Mouse (Mus musculus): ENCODE results near the gene Cbx8. TPM values are rescaled to one million over a fixed set of nuclear protein-coding genes. Genes with fewer than 3 reads are reported as not detected.

The Cbx8 gene
- total RNA-seq, 4 experiments from 2014 or later: 3.6 to 4.9 (median 4.6) TPM

DNA sequence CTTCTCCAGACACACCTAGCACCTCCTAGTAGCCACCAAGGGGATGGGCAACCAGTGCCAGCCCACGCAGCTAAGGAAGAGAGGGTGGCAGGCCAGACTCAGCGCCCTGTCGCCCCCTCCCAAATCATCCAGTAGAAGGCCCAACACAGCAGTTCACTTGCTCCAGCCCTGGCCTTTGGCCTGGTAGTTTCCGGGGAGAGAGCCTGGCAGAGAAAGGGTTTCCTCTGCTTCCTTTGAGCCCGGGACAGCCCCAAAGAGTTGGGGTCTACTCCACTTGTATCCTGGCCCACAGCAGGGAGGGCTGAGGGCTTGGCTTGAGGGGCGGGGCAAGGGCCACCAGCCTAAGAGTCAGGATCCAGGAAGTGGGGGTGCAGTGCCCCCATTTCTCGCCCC lies 38.7 kb upstream of the Cbx8 start:
- DNase-seq (ENCODE audit: low spot score): no peak

DNA sequence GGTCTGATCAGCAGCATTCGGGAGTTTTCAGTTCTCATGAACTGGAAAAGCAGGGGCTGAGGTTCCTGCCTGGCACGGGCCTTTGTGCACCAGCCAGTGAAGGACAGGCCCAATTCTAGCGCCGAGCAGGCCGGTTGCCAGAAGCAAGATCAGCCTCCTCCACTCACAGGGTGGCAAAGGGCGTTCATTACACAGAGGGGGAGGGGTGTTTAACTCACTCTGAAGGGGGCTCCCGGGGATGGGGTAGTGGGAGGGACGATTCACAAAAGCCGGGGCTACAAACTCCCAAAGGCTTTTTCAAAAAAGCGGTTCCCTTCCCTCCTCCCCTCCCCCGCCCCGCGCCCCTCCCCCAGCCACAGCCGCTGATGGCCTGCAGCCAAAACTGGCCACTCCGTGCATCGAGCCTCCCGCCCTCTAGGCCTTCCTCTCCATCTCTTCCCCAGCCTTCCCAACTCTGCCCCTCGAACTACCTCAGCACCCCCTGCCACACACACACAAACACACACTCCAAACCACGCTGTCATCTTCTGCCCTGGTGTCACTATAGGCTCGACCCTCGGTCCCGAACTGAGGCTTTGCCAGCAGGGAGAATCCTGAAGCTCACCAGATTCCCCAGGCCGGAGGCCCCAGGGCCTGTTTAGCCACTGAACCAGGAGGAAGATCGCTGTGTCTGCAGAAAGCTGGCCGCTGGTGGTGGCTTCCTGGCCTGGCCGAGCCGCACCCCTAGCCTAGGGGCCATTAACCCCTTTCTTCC lies 38.1 kb upstream of the Cbx8 start:
- no peak for DNase-seq (ENCODE audit: low spot score)

DNA sequence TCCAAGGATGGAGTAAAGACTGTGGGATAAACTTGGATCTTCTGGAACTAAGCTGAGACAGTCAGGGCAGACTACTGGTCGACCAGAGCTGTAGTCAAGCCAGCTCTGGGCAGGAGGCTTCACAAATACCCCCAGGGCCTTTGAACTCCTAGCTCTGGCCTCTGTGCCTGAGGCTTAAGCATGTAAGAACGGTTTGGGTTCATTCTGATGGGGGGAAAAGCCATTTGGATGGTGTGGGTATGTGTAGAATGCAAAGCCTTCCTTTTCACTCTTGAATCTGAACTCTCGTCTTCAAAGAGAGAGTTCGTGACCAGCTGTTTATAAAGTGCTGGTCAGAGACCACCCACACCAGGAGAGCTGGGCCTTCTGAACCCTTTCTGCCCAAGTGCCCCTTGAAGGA lies 37.0 kb upstream of the Cbx8 start:
- no peak for DNase-seq (ENCODE audit: low spot score)

DNA sequence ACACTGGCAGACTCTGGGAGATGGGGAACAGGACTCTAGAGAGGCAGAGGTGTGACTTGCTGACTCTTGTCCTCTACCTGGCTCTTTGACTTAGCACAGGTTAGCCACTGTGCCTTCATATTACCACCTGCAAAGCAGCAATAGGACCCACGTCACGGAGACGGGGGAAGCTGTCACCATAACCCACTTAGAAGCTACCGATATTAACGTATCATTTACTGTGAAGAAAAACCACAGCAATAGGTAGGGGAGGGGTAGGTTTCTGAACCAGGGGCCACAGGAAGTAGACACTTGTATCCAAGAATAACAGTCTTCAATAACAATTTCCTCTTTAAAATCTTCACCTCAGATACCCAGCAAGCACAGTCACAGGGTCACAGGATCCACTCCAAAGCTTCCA lies 35.0 kb upstream of the Cbx8 start:
- DNase-seq (ENCODE audit: low spot score): no peak

DNA sequence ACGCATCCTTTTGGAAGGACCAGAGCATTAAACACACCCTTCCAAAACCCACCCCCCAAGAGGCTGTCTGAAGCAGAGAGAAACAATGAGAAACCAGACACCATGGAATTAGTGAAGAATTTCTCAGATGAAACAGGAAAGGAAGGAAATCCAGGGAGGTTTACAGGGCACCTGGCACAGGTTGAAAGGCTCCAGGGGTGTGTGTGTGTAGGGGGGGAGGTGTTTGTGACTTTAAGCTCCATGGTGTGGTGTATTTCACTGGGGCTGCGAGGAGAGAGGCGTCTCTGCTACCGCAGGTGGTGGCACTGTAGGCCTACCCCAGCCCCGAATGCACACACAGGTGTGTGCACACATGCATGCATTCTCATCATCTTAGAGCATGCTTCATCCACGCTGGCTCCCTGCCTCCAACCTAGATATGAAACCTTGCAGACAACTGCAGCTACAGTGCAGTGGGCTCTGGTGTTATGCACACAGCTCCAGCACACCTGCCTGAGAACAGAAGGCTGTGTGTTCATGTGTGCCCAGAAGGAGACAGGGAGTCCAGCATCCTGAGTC lies 33.2 kb upstream of the Cbx8 start:
- DNase-seq (ENCODE audit: low spot score): no peak

DNA sequence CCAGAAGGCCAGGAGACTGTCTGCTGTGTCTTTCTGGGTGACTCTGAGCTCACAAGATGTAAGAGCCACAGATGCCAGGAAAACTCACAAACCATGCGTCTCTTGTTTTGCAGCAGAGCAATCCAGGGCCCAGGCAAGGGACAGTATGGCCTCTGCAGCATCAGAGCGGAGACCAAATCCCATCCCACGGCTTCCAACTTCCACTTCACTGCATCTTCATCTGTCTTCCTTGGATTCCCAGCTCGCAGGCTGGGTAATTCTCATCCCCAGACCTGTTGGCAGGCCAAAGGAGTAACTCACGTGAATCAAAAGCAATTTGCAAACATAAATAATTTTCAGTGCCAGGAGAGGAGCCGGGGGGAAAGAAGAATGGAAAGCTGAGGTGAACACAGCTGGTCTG lies 32.2 kb upstream of the Cbx8 start:
- no peak for DNase-seq (ENCODE audit: low spot score)

DNA sequence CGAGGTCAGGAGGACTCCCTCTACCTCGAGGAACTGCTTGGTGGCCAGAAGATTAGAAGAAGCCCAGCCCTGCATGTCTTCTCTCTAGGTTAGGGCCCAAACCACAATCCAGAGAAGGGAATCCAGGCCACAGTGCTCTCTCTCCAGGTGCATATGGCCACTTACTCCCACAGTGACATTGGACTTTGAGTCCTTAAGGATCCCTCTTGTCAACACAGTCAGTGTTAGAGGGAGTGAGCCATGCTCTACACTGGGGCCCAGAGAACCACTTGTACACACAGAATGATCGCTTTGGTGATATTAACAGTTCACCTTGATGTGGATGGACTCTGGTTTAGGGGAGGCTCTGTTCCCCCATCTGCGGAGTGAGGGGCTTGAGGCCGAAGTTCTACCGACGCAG lies 31.5 kb upstream of the Cbx8 start:
- DNase-seq (ENCODE audit: low spot score): no peak

DNA sequence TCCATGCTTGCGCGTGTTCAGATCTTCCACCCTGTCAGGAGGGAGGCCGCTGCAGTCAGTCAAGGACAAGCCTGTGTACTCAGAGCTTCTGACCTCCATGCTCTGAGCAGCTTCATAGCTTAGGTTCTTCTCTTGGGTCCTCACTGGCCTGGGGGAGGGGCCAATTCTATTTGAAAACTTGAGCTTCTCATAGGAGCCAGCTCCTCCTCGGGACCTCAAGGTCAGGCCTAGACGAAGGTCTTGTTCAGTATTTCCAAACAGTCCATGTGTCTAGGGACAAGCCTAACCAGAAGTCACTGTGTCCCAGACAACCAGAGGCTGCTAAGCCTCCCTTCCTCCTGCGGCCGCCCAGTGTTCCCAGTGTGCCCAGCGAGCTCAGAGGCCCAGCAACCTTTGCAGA lies 26.1 kb upstream of the Cbx8 start:
- DNase-seq (ENCODE audit: low spot score): no peak

DNA sequence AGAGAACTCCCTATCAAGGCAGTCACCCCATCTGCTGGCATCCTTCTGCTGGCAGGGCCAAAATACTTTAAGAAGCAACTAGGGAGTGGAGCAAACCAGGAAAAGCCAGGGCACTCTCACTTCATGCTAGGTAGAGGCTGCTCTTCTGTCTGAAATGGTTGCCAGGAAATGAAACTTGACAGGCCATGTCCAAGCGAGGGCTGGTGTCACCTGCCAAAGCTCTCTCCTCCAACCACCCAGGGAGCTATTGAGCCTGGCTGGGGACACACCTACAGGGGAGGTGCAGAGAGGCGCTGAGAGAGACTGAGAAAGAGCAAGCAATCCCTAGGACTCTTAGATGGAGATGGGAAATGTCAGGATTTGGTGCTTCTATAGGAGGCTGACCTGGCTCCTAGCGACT lies 18.5 kb upstream of the Cbx8 start:
- no peak for DNase-seq (ENCODE audit: low spot score)

DNA sequence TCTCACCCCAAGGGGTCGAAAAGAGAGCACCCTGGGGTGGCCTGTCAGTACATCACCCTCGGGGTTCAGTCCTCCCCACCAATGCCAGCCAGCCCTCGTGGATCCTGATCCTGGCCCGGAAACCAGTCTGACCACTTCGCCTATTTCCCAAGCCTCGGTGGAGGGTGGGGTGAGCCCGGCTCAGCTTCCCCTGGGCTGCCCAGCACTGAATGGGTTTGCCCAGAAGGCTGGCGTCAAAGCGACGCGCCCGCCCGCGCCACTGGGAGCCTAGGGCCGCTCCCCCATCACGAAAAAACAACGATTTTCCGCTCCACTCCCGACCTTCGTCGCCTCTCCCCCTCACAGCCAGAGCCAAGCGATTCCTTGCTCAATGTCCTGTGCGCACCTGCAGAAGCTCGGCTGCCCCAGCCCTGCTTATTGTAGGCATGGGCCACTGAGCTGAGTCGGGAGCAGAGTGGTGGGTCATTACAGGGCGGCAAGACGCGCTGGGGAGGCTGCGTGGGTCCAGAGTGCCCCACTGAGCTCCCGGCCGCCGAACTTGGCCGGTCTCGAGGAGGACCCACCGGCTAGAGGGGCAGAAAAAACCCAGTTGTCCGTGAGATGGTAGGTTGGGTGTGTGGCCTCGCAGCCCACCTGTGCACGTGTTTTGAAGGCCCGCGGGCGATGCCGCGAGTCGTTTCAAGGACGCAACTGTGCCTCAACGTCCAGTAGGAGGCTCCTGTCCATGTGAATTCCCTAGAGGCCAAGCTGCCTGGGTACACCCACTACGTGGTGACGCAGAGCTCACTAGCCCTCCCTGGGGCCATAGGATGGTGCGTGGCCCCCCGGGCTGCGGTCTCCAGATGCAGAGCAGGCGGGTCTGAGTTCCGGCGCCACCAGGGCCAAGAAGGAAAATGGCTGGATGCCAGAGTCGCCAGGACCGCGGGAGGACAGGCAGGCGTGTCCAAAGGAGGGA lies 17.5 kb upstream of the Cbx8 start:
- DNase-seq (ENCODE audit: low spot score): no peak

DNA sequence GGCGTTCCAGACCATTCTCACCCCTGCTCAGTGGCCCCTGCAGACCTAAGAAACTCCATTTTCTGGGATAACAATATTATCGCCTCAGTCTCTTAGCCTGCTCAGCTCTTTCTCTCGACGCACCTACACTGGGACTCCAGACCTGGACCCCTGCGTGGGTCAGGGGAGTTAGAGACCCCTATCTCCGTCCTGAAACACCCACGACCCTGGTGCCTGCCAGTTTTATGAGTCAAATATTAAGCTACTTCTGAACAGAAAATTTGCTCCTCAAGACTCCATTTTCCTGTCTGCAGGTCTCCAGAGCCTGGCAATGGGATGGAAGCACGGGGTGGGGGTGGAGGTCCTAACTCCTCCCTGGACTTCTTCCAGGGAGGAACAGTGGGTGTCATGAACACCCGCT lies 16.5 kb upstream of the Cbx8 start:
- DNase-seq (ENCODE audit: low spot score): no peak

DNA sequence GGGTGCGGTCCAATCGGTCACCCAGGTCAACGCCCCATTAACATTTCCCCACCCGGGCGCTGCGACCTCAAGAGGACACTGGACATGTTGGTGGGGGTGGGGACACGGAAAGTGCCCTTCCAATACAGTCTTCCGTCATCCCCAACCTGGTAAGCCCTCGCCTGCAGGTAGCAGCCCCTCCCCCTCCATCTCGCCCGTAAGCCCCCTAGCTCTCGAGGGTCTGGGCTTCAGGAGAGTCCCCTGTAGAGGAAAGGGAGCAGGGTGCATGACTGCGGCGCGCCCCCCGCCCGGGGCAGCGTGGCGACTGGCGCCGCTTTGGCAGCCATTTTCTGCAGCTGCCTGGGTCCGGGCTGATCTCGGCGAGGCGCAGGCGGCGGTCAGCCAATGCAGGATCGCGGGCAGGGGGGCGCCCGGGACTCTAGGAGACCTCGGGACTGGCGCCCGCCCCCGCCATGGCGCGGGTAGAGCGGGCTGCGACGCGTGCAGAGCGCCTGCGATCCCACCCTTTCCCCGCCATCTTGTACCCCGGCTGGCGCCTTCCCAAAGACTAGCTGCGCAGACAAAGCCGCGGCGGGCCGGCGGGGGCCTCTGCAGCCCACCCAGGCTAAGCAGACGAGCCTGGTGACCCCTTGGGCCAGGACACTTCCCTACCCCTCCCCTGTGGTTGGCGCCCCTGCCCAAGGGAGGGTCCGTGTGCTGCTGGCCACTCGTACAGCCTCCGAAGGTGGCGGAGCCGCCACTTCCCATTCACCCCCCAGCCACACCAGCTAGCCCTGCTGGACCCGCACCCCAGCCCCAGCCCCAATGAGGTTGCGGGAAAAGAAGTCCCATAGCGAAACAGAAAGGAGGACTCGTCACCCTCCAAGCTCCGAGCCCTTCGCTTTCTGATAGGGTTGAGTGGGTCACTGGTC lies 15.8 kb upstream of the Cbx8 start:
- DNase-seq (ENCODE audit: low spot score): no peak

DNA sequence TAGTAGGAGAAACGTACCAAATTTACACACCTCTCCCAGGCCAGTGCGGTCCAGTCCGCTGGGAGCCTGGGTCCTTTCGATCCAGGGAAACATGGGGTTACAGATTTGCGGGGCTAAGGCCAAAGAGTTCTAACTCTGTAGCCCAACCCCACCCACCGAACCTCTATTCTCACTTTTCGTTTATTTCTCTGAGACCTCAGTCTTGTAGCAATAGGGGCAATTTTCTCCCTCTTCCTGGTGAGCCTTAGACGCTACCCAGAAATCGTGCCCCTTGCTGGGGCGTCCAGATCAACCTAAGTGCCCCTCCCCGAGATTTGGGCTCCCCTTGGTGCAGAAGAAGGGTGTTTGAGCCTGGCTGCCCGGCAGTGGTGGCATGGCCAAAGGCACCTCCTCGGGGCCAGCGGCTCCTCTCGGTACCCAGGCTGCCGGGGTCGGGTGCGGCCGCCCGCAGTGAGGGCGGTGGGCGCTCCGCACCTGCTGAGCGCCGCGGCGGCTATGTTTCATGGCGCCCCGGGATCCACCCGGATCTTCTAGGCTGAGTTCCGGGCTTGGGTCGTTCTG lies 14.9 kb upstream of the Cbx8 start:
- DNase-seq (ENCODE audit: low spot score): no peak

DNA sequence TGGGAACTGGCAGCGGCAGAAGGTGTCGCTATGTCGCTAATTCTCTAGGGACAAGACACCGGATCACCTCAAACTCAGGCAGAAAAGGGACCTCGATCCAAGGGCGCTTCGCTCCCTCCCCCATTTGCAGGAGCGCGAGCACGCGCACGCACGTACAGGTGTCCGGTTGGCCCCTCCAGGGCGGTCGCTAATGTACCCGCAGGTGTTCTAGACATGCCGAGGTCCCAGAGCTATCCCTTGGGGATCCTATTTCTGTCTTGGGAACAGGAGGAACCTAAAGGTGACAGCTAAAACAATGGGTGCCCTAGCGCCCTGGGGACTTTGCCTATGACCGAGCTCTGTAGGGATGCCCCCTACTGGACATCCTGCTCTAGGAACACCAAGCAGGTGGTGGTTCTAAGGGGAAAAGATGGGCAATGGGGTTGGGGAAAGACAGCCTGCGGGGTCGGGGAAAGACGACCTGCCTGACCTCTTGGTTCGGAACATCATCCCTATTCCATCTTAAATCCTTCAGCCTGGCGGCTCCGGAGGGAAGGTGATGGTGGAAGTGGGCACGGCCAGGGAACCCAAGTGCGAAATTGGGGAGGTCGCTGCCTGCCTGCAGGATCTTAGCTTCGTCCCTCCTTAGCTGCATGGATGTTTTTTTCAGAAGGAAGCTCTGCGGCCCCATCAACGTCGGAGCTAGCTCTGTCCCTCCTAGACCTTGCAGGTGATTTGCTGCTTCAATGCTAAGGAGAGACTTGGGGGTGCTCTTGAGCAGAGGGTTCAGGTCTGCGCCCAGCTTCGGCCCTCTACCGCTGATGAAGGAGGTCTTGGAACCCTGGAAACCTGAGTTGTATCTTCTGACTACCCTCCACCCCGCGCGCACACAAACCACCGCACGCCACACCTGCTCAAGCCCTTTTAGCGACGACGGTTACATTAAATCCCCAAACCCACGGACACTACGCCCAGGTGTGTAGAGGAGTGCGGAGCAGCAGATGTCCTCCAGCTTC lies 13.9 kb upstream of the Cbx8 start:
- no peak for DNase-seq (ENCODE audit: low spot score)

DNA sequence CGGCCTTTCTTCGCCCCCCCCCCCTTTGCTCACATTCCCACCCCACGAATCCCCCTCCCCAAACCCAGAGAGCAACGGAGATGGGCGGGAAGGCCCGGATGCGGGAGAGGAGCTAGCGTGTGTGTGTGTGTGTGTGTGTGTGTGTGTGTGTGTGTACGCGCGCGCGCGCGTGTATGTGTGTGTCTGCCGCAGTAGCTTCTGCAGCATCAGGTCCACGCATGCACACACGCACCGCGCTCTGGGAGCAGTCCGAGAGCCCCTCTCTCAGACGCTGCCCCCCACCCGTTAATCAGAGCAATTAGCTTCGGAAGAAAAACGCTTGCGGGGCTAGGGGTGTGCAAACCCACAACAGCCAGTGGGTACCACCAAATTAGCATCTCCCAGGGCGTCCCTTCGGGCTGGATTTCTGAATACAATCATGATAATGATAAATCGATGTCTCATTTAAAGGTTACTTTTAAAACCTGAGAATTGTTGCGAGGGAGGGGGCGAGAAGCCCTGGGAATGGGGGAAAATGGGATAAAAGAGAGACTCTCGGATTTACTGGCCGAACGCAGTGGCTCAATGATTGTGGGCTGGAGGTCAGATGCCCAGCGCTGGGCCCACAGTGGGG lies 13.1 kb upstream of the Cbx8 start:
- no peak for DNase-seq (ENCODE audit: low spot score)

DNA sequence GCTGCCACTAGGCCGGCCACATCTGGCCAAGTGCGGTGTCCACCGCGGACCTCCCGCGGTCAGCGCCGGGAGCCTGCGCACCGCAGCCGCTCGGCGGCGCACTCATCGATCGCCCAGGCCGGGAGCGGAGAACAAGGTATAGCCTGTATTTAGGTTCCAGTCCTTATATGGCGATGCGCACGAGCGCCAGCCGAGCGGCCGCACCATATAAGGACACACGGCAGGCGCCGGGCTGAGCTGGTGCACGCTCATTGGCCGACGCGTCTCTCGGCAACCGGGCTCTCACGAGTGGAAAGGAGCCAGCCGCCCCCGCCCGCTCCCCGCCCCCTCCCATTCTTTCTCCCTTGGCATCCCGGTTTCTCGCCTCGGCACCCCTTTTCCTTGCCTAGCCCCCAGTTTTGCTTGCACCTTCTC lies 12.5 kb upstream of the Cbx8 start:
- peak; percentile 65 for DNase-seq (ENCODE audit: low spot score)

DNA sequence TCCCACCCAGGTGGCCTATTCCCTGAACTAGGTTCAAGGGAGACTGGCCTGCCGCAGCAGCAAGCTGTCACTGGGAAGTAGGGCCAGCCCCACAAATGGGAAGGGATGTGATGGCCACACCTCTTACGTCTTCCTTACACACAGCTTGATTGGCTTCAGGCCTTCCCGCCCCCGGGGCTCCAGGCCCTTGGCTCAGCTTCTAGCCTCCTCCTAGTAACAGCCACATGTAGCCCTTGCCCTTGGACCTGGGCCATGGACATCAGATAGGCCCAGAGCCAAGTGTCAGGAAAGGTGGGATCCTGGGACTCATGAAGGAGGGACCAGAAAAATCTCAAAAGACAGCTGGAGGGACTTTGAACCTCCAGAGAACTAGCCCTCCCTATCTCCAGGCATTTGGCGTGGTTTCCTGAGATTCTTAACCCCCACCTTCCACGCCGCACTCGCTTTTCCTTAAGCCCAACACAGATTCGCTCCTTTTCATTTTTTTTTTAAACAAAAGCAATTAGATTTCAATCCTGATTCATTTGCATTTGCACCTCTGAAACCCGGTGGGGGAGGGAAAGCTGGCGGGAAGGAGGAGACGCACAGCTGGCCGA lies 12.0 kb upstream of the Cbx8 start:
- no peak for DNase-seq (ENCODE audit: low spot score)

DNA sequence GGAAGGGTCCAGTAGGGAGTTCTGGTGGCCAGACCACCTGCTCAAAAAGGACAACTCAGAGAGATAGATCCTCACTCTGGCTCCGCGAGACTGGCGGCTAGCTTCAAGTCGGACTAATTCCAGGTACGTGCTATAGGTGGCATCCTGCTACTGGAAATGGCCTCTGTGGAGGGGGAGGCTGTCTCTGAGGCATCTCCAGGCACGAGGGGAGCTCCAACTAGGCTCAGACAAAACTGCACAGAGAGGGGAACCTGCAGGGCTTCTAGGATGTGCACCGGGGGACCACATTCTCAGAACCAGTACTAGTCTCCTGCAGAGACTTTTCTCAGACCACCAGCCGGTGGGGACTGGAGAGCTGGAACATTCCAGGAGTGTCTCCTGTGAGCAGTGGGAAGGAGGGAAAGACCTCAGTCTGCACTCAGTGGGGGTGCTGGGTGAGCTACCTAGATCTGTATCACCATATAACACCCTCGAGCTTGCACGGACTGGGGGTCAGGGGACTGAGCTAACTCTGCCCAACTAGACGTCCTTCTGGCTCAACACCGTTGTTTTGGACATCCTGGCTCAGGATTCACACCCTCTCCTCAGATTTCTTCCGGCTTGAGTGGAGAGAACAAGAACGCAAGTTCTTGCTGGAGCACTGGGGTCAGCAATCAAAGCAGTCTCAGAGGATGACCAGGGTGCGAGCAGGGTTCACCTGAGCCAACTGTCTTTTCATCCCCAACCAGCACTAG lies 11.3 kb upstream of the Cbx8 start:
- DNase-seq (ENCODE audit: low spot score): no peak

Data from heart, adult 8-10 months (tissue).